Mouse (Mus musculus) liver, embryonic 12.5 days (tissue): ENCODE results near the gene Ptpn7. TPM values are rescaled to one million over a fixed set of nuclear protein-coding genes. Genes with fewer than 3 reads are reported as not detected.

Experiments
- ATAC-seq: fragments of 200-750 bp; cut with Nextera tagmentation; 2 replicates; pipeline ENCODE4 v1.8.0; 2017; ENCODE audit warnings: moderate number of reproducible peaks, mild to moderate bottlenecking, moderate library complexity
- H3K27ac ChIP-seq: fragments of 300-500 bp; sonication (generic); 2 replicates; pipeline ENCODE4 v1.5.1; 2016; ENCODE audit warnings: mild to moderate bottlenecking
- H3K27me3 ChIP-seq: fragments of 300-500 bp; sonication (generic); replicated peaks from 2 replicates; pipeline ENCODE4 v1.6.1; 2016; ENCODE audit warnings: mild to moderate bottlenecking, moderate library complexity
- H3K36me3 ChIP-seq: fragments of 300-500 bp; sonication (generic); 2 replicates; pipeline ENCODE4 v1.6.1; 2016; ENCODE audit warnings: mild to moderate bottlenecking, moderate library complexity
- H3K4me1 ChIP-seq: fragments of 300-500 bp; sonication (generic); 2 replicates; pipeline ENCODE4 v1.6.1; 2016
- H3K4me2 ChIP-seq: fragments of 300-500 bp; sonication (generic); 2 replicates; pipeline ENCODE4 v1.6.1; 2016; ENCODE audit warnings: mild to moderate bottlenecking, moderate library complexity
- H3K4me3 ChIP-seq: fragments of 300-500 bp; sonication (generic); 2 replicates; pipeline ENCODE4 v1.5.1; 2016; ENCODE audit warnings: mild to moderate bottlenecking, moderate library complexity
- H3K9ac ChIP-seq: fragments of 300-500 bp; sonication (generic); 2 replicates; pipeline ENCODE4 v1.6.1; 2016; ENCODE audit warnings: mild to moderate bottlenecking, moderate library complexity
- H3K9me3 ChIP-seq: fragments of 300-500 bp; sonication (generic); replicated peaks from 2 replicates; pipeline ENCODE4 v1.6.1; 2016; ENCODE audit warnings: mild to moderate bottlenecking, moderate library complexity
- WGBS: fragments of 180-500 bp; shearing (Covaris S2); methylation state at CpG from one replicate; pipeline ENCODE4 v1.1.7; 2016; ENCODE audit not compliant: insufficient replicate concordance; 5-methylcytosine and 5-hydroxymethylcytosine counted together
- polyA plus RNA-seq: library from polyadenylated mRNA; unstranded; fragments of >200 nt; fragmentation: Nextera tagmentation; extraction: Ambion mirVana; gene quantifications from 2 replicates; pipeline ENCODE4 v1.2.1, GENCODE M21; 2016

Gene Ptpn7
- polyA plus RNA-seq, 1 experiment from 2014 or later = 25.9 TPM

DNA sequence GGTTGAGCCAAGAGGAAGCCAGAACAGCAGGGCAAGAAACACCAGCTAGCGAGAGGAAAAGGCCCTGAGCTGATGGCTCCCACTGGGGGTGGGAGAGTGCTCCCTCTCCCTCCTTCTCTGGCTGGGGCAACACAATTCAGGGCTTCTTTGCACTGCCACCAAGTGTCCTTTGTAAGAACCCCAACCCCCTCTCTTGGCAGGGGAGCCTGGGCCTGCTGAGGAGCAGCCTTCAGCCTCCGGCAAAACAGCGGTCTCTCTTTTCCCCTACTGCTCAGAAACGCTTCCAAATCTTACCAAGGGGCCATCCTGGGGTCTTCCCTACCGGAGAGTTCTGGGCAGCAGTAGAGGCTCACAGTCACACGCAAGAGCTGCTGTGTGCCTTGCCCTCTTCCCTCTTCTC is 30.2 kb downstream of the Ptpn7 start:
- H3K4me1 ChIP-seq = no peaks in the 10 kb centered on the region
- H3K4me2 ChIP-seq = no peak overlapping the region
- no peak overlapping the region for H3K4me3 ChIP-seq
- H3K36me3 ChIP-seq = no peaks in the 10 kb centered on the region
- H3K27me3 ChIP-seq = peaks cover 25% of the 10 kb centered on the region
- H3K9me3 ChIP-seq = no peaks in the 10 kb centered on the region
- ATAC-seq = no peak
- 66% methylated on average over 6 of the region's 6 CpGs for WGBS
- H3K27ac ChIP-seq = no peak overlapping the region
- no peak overlapping the region; the same call in 1 of the 2 replicates for H3K9ac ChIP-seq

DNA sequence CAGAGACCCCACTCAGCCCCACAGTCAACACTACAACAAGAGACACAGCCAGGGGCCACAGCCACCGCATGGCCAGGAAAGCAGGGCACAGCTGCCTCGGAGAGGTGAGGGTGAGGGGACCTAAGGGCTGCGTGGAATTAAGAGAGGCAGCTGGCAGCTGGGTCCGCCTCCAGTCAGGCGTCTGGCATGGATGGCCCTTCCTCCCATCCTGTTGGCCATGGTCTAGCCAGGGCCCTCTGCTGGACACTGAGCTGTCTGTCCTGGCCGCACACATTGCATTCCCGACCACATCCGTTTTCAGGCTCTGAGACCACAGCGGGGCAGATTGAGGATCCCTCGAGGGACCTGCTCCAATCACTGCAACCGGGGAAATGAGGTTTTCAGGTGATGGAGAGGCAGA is 34.9 kb downstream of the Ptpn7 start, which contains the start of gene Gpr37l1:
Gene Gpr37l1 (minus strand): TSS at position 247 of the 400 bp plus-strand sequence.
- 45% methylated on average over 11 of the region's 11 CpGs for WGBS
- H3K4me3 ChIP-seq = no peak within 1 kb of the TSS
- no peak within 1 kb of the TSS for H3K27ac ChIP-seq
- H3K4me1 ChIP-seq = no peaks in the 10 kb centered on the region
- H3K9ac ChIP-seq = no peak within 1 kb of the TSS
- H3K9me3 ChIP-seq = no peaks in the 10 kb centered on the region
- peaks cover 16% of the 10 kb centered on the region for H3K27me3 ChIP-seq
- ATAC-seq = no peak
- no peaks in the 10 kb centered on the region for H3K36me3 ChIP-seq
- H3K4me2 ChIP-seq = no peak within 1 kb of the TSS

DNA sequence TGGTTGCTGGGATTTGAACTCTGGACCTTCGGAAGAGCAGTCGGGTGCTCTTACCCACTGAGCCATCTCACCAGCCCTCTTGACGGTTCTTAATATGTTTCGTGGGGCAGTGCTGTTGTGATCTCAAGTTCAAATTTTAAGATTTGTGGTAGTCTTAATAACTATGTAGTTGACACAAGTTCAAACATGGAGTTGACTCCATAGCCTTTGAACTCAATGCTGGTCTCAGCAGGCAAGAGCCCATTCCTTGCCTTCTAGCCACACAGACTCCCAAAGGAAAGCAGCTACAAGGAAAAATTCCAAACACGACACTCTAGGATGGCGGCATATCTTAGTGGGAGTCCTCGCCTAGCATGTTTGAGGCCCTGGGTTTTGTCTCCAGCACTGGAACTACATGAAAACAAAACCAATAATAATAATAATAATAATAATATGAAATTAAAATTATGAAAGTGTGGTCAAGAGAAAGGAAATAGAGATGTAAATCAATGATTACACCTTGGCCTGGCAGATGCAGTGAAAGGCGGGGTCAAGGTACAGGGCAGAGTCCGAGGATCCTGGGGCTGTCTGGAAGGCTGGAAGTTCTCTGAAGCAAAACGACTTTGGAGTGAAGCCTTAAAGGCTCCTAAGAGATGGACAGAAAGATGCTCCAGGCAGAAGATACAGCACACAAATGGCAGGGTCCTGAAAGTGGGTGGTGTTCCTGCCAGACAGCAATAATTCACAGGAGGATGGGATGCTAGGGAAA is 36.1 kb downstream of the Ptpn7 start:
- WGBS = 72% methylated on average over 10 of the region's 10 CpGs
- no peak for ATAC-seq
- H3K4me3 ChIP-seq = no peak overlapping the region
- no peak overlapping the region for H3K27ac ChIP-seq
- no peaks in the 10 kb centered on the region for H3K9me3 ChIP-seq
- peaks cover 16% of the 10 kb centered on the region for H3K27me3 ChIP-seq
- no peaks in the 10 kb centered on the region for H3K4me1 ChIP-seq
- H3K4me2 ChIP-seq = no peak overlapping the region
- H3K36me3 ChIP-seq = no peaks in the 10 kb centered on the region
- no peak overlapping the region for H3K9ac ChIP-seq

DNA sequence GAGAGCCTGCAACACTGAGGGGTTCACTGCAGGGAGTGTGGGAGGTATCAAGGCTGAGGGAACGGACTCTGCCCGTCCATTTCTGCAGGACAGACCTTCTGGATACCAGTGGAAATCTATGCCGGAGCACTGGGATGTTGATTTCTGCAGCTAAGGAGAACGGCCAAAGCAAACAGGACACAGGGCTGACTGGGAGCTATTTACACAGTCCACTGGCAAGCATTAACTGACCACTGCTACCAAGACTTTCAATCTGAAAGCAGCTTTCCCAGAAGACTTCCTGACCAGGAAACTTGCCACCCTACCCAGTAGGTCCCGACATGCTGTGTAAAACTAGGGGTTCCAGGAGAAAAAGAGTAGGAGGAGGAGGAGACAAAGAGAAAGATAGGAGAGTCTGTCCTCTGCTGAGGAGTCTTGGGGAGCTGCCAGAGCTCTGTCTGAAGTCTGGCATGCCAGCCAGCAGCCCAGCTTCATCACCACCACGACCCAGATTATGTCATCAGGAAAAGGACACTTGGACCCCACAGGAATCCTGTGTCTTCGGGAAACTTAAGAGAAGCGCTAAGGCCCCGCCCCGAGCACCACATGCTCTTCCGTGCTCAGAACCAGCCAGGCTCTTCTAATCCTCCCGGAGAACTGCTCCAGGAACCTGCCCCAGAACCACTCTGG is 37.2 kb downstream of the Ptpn7 start:
- H3K27ac ChIP-seq = no peak overlapping the region
- H3K4me3 ChIP-seq = no peak overlapping the region
- H3K36me3 ChIP-seq = no peaks in the 10 kb centered on the region
- no peaks in the 10 kb centered on the region for H3K4me1 ChIP-seq
- ATAC-seq = no peak
- 0 out of 2 replicates have a peak overlapping the region, but pooled peaks have one; percentile 1 for H3K4me2 ChIP-seq
- no peak overlapping the region for H3K9ac ChIP-seq
- 47% methylated on average over 12 of the region's 12 CpGs for WGBS
- peaks cover 16% of the 10 kb centered on the region for H3K27me3 ChIP-seq
- no peaks in the 10 kb centered on the region for H3K9me3 ChIP-seq

DNA sequence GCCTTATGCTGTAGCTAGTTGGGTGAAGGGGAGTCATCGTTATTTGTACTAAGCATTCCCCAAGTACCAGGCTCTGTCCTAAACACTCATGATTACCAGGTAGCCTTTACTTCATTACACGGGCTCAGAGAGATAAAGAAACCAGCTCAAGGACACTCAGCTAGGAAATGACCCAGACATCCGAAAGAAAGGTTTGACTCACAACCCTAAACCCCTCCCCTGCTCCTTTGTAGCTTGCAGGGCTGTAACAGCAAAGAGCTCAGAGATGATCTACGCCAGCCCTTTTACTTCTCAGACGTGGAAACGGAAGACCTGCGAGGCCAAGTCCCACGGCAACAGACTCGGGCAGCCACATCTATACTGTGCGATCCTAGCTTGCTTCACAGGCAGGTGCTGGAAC is 37.8 kb downstream of the Ptpn7 start:
- Histone ChIP-seq H3K4me1 (no peaks in the 10 kb centered on the region), H3K9ac (no peak overlapping the region), H3K4me3 (no peak overlapping the region), H3K36me3 (no peaks in the 10 kb centered on the region), H3K9me3 (no peaks in the 10 kb centered on the region), H3K27ac (no peak overlapping the region), H3K4me2 (no peak overlapping the region), H3K27me3 (peaks cover 16% of the 10 kb centered on the region)
- ATAC-seq = no peak
- 53% methylated on average over 10 of the region's 10 CpGs for WGBS

DNA sequence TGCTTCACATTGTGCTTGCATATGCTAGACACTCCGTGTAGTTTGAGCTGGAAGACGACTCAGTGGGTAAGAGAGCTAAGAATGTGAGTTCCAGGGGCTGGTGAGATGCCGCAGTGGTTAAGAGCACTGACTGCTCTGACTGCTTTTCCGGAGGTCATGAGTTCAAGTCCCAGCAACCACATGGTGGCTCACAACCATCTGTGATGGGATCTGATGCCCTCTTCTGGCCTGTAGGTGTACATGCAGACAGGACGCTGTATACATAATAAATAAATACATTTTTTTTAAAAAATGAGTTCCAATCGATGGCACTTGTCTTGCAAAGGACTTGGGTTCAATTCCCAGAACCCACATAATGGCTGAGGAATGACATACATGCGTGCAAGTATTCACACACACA is 38.7 kb downstream of the Ptpn7 start:
- Histone ChIP-seq H3K36me3 (no peaks in the 10 kb centered on the region), H3K4me1 (no peaks in the 10 kb centered on the region), H3K4me2 (no peak overlapping the region), H3K9ac (no peak overlapping the region), H3K27me3 (peaks cover 16% of the 10 kb centered on the region), H3K27ac (no peak overlapping the region), H3K4me3 (no peak overlapping the region), H3K9me3 (no peaks in the 10 kb centered on the region)
- ATAC-seq = no peak
- WGBS = 66% methylated on average over 7 of the region's 7 CpGs

DNA sequence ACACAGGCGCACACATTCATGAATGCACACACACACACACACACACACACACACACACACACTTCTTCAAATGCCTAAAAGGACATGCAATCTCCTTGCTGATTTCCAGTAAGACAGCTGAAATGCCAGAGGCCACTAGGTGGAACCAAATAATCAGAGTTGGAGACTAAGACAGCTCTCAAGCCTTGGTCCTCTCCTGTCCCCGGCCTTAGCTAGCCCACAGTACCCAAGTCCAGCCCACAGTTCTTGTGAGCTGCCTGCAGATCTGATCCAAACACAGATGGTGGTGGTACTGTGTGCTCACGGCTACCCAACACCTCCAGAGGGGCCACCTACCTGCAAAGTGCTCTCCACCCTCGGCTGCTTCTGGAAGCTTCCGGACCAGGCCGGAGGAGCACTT is 39.5 kb downstream of the Ptpn7 start:
- no peak for ATAC-seq
- Histone ChIP-seq H3K4me2 (no peak overlapping the region), H3K4me3 (no peak overlapping the region), H3K4me1 (no peaks in the 10 kb centered on the region), H3K36me3 (no peaks in the 10 kb centered on the region), H3K9me3 (no peaks in the 10 kb centered on the region), H3K27ac (no peak overlapping the region), H3K27me3 (peaks cover 11% of the 10 kb centered on the region), H3K9ac (no peak overlapping the region)
- 56% methylated on average over 6 of the region's 6 CpGs for WGBS

DNA sequence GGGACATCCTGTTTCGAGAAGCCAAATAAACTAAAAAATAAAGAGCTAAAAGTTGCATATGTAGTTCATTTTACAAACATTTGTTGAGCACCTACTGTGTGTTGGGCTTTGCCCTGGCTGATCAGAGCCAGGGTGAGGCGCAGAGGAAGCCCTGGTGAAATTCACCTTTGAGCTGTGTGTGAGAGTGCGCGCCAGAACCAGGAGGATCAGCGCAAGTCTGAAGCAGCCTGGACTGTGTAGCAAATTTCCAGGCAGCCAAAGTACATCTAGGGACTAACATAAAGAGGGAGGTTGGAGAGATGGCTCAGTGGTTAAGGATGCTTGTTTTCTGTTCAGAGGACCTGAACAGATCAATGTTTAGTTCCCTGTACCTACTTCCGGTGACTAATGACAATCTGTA is 40.8 kb downstream of the Ptpn7 start:
- no peak for ATAC-seq
- H3K27ac ChIP-seq = no peak overlapping the region
- H3K27me3 ChIP-seq = peaks cover 3% of the 10 kb centered on the region; the same call in 1 of the 2 replicates
- no peak overlapping the region for H3K4me2 ChIP-seq
- H3K9ac ChIP-seq = no peak overlapping the region
- H3K9me3 ChIP-seq = no peaks in the 10 kb centered on the region
- H3K4me3 ChIP-seq = no peak overlapping the region
- H3K36me3 ChIP-seq = no peaks in the 10 kb centered on the region
- WGBS = 83% methylated on average over 6 of the region's 6 CpGs
- H3K4me1 ChIP-seq = no peaks in the 10 kb centered on the region

DNA sequence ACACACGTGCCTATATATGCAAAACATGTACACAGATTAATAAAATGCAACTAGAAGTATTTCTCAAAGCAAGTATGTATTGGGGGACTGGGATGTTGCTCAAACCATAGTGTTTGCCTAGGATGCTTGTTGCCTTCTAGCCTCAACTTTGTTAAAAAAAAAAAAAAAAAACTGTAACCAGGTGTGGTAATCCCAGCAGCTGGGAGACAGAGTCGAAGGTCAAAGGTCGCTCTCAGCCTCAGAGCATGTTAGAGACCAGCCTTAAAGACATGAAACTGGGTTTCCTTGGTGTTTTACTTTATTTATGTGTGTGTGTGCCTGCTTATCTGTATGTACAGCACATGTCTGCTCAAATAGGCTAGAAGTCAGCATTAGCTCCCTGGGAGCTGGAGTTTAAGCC is 42.7 kb downstream of the Ptpn7 start:
- Histone ChIP-seq H3K36me3 (no peaks in the 10 kb centered on the region), H3K9ac (no peak overlapping the region), H3K4me1 (no peaks in the 10 kb centered on the region), H3K4me2 (no peak overlapping the region), H3K9me3 (no peaks in the 10 kb centered on the region), H3K27me3 (no peaks in the 10 kb centered on the region), H3K27ac (no peak overlapping the region), H3K4me3 (no peak overlapping the region)
- no peak for ATAC-seq
- WGBS = 71% methylated on average over 3 of the region's 3 CpGs

DNA sequence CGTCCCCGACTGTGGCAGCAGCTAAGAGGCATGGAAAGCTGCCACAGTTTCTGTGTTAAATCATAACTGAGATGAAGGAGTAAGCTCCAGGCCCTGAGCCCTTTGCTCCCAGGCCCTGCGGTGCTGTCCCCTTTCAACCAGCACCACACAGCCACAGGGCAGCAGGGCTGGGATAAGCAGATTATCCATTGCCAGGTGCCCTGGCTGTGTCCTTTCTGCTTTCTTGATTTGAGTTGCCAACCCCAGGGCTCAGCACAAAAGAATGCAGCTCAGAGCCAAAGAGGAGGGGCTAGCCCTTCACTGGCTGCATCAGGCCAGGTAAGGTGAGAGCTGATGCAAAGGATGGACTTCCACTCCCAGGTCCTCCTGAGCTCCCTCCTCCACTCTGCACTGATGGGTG is 45.2 kb downstream of the Ptpn7 start:
- H3K27me3 ChIP-seq = peaks cover 9% of the 10 kb centered on the region
- H3K4me3 ChIP-seq = no peak overlapping the region
- H3K9me3 ChIP-seq = no peaks in the 10 kb centered on the region
- H3K4me2 ChIP-seq = no peak overlapping the region
- WGBS = 86% methylated on average over 3 of the region's 3 CpGs
- H3K4me1 ChIP-seq = no peaks in the 10 kb centered on the region
- no peak overlapping the region for H3K9ac ChIP-seq
- no peak overlapping the region for H3K27ac ChIP-seq
- ATAC-seq = no peak
- H3K36me3 ChIP-seq = no peaks in the 10 kb centered on the region

DNA sequence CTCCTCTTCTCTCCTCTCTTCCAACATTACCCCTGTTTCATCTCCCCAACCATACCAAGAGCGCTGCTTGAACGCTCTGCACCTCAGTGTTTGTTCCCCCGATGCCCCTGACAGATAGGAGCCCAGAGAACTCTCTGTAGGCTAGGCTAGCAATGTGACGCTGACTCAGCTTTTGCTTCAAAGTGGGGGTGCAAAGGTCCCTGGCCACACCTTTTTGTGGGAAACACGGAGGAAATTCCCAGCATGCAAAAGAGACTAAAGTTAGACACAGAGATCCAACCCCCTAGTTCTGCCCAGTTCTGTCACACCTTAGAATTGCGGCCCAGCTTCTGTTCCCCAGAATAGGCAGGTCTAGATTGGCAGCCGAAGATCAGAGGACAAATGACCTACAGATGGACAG is 46.4 kb downstream of the Ptpn7 start:
- Histone ChIP-seq H3K4me2 (no peak overlapping the region), H3K9ac (no peak overlapping the region), H3K4me3 (no peak overlapping the region), H3K9me3 (no peaks in the 10 kb centered on the region), H3K36me3 (no peaks in the 10 kb centered on the region), H3K27me3 (peaks cover 16% of the 10 kb centered on the region), H3K27ac (no peak overlapping the region), H3K4me1 (0 out of 2 replicates have a peak, but pooled peaks cover 6% of the 10 kb centered on the region)
- WGBS = 69% methylated on average over 7 of the region's 7 CpGs
- no peak for ATAC-seq

DNA sequence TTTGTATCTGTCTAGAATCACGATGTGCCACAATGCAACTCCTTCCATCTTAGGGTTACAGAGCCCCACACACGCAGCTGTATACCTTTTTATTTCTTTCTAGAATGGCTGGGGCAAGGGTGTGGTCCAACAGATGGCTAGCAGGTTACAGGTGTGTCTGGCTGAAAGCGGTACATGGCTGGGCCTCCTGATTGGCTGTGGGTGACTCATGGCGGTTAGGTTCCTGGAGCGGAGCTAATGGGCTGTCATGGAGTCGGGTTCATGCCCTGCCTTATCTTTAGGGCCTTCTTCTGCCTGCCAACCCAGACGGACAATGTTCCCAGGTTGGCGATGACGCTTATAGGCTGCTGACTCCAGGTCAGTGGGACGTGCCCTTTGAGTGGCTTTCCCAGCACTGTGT is 48.3 kb downstream of the Ptpn7 start:
- 72% methylated on average over 10 of the region's 10 CpGs for WGBS
- Histone ChIP-seq H3K4me3 (no peak overlapping the region), H3K27me3 (peaks cover 21% of the 10 kb centered on the region), H3K36me3 (no peaks in the 10 kb centered on the region), H3K4me2 (no peak overlapping the region), H3K9ac (no peak overlapping the region), H3K9me3 (no peaks in the 10 kb centered on the region), H3K4me1 (0 out of 2 replicates have a peak, but pooled peaks cover 6% of the 10 kb centered on the region), H3K27ac (no peak overlapping the region)
- ATAC-seq = no peak
